Mouse (Mus musculus) intestine, embryonic 14.5 days (tissue): ENCODE results near the gene Pianp. TPM values are rescaled to one million over a fixed set of nuclear protein-coding genes. Genes with fewer than 3 reads are reported as not detected.

ENCODE experiments used
- ATAC-seq: fragments of 200-750 bp; cut with Nextera tagmentation; replicated peaks from 2 replicates; pipeline ENCODE4 v1.8.0; 2017; ENCODE audit warnings: low read depth, moderate number of reproducible peaks, moderate TSS enrichment, moderate library complexity; ENCODE audit not compliant: low FRiP score, low TSS enrichment
- DNase-seq: peaks from one replicate; pipeline ENCODE4 v3.0.0-alpha.2; 2018; ENCODE audit warnings: low spot score
- H3K27ac ChIP-seq: fragments of 300-500 bp; sonication (generic); 2 replicates; pipeline ENCODE4 v1.5.1; 2014; ENCODE audit warnings: low read depth, mild to moderate bottlenecking, control low read depth
- H3K27me3 ChIP-seq: fragments of 300-500 bp; sonication (generic); replicated peaks from 2 replicates; pipeline ENCODE4 v1.6.1; 2014; ENCODE audit warnings: low read length, control low read depth; ENCODE audit not compliant: control insufficient read depth, insufficient read depth
- H3K36me3 ChIP-seq: fragments of 300-500 bp; sonication (generic); 2 replicates; pipeline ENCODE4 v1.6.1; 2014; ENCODE audit warnings: low read length, control low read depth; ENCODE audit not compliant: control insufficient read depth, insufficient read depth
- H3K4me1 ChIP-seq: fragments of 300-500 bp; sonication (generic); replicated peaks from 2 replicates; pipeline ENCODE4 v1.6.1; 2014; ENCODE audit warnings: low read length, control low read depth, mixed read lengths; ENCODE audit not compliant: control insufficient read depth, insufficient read depth
- H3K4me2 ChIP-seq: fragments of 300-500 bp; sonication (generic); 2 replicates; pipeline ENCODE4 v1.6.1; 2014; ENCODE audit warnings: low read length
- H3K4me3 ChIP-seq: fragments of 300-500 bp; sonication (generic); 2 replicates; pipeline ENCODE4 v1.5.1; 2014; ENCODE audit warnings: low read depth, low read length, control low read depth, mixed read lengths
- H3K9ac ChIP-seq: fragments of 300-500 bp; sonication (generic); 2 replicates; pipeline ENCODE4 v1.6.1; 2014; ENCODE audit warnings: mild to moderate bottlenecking, low read length
- H3K9me3 ChIP-seq: fragments of 300-500 bp; sonication (generic); 2 replicates; pipeline ENCODE4 v1.6.1; 2016; ENCODE audit warnings: low read length, control low read depth; ENCODE audit not compliant: control insufficient read depth
- WGBS: fragments of 180-500 bp; shearing (Covaris S2); extraction: QIAGEN DNeasy Blood & Tissue Kit; methylation state at CpG from one replicate; pipeline ENCODE4 v1.1.7; 2014; 5-methylcytosine and 5-hydroxymethylcytosine counted together
- polyA plus RNA-seq: library from polyadenylated mRNA; unstranded; fragments of >200 nt; fragmentation: Nextera tagmentation; extraction: Ambion mirVana; gene quantifications from 2 replicates; pipeline ENCODE4 v1.2.1, GENCODE M21; 2014

Gene Pianp
- 0.85 and 1.2 TPM in 2 replicates for polyA plus RNA-seq

DNA sequence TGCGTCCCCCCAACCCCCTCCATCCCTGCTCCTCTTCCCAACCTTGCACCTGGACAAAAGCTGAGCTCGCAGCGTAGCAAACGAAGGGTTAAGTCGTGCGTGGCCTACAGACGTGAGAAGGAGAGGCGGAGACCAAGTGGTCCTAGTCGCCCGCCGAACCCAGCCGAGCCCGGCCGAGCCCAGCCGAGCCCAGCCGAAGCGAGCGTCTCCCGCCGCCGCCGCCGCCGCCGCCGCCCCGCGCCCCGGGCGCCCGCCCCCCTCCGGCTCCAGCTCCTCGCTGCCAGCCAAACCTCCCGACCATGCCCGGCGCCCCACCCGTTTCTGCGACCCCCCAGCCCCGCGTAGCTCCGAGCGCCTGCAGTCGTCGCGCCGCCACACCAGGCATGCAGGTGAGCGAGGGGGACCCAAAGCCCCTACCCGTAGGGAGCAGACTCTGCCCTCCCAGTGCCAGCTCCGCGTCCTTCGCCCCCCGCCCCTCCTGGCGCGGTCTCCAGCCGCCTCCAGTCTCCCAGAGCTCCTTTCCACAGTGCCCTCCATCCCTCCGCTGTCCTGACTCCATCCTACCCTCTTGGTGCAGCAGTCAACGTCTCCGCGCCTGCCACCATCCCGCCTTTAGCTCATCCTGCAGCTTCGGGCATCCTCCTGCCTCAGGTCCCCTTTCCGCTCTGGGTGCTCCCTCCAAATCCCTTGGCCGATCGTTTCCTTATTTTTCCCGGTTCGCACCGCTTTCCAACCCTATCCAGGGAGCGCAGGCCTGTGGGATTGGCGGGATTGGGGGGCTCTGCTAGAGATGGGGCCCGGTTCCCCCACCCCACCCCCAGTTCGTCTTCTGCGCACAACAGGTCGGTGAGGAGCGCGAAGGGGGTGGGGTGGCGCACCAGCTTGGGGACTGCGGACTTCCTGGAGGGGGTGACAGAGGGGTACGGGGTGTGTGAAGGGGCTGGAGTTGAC, at the start of gene Pianp:
Pianp (plus strand) TSS at position 144 of the 951 bp plus-strand sequence.
- WGBS: under 1% methylated on average over 76 of the region's 78 CpGs
- DNase-seq (peak; percentile 91), ATAC-seq (peak; percentile 65)
- peak within 1 kb of the TSS; percentile 47 for H3K9ac ChIP-seq
- H3K4me1 ChIP-seq: peaks cover 9% of the 10 kb centered on the region; the same call in 1 of the 2 replicates
- H3K27me3 ChIP-seq: peaks cover 78% of the 10 kb centered on the region
- peak within 1 kb of the TSS; percentile 49 for H3K4me3 ChIP-seq
- H3K9me3 ChIP-seq: no peaks in the 10 kb centered on the region
- no peaks in the 10 kb centered on the region for H3K36me3 ChIP-seq
- peak within 1 kb of the TSS; percentile 94 for H3K4me2 ChIP-seq
- no peak within 1 kb of the TSS for H3K27ac ChIP-seq

DNA sequence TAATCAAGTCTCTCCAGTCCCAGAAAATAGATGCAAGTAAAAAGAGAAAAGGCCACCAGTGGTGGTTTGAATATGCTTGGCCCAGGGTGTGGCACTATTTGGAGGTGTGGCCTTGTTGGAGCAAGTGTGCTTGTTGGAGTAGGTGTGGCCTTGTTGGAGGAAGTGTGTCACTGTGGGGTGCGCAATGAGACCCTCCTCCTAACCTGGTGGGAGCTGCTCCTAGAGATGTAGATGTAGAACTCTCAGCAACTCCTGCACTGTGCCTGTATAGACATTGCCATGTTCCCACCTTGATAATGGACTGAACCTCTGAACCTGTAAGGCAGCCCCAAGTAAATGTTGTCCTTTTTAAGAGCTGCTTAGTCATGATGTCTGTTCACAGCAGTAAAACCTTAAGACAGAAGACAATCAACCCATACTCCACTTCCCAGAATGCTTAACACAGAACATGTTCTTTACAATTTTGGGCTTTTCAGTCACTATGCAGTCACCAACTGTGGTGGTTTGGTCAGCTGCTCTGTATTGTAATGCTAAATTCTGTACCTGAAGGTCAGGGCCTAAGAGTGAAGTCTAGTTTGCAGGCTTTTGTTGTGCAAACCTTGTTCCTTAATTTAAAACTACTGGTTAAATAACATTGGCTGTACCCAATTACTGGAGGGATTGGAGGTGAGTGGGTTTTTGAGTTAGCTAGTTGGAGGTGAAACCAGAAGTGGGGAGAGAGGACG, 42.3 kb upstream of the Pianp start:
- DNase-seq (no peak), ATAC-seq (no peak)
- Histone ChIP-seq H3K9ac (no peak overlapping the region), H3K4me3 (no peak overlapping the region), H3K9me3 (0 out of 2 replicates have a peak, but pooled peaks cover 3% of the 10 kb centered on the region), H3K4me1 (no peaks in the 10 kb centered on the region), H3K27ac (no peak overlapping the region), H3K27me3 (no peaks in the 10 kb centered on the region), H3K4me2 (no peak overlapping the region), H3K36me3 (peaks cover 24% of the 10 kb centered on the region)
- WGBS: 91% methylated on average over 2 of the region's 2 CpGs

DNA sequence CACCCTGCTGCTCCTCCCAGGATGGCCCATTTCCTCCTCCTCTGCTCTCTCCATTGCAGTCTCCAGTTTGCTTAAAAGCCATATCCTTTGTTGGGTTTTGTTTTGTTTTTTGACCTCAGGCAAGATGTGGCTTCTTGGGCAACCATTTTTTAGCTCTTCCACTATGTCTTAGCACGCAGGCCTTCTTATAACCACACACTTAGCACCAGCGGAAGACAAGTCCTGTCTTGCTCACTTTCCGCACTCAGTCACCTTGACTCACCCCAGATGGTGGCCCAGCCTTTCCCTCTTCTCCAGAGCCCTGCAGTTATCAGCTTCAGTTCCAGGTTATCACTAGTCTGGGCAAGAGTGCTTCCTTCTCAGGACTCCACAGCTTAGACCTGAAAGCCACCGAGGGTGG, 41.3 kb upstream of the Pianp start:
- Histone ChIP-seq H3K9me3 (0 out of 2 replicates have a peak, but pooled peaks cover 3% of the 10 kb centered on the region), H3K9ac (no peak overlapping the region), H3K27me3 (no peaks in the 10 kb centered on the region), H3K4me3 (no peak overlapping the region), H3K4me2 (no peak overlapping the region), H3K4me1 (no peaks in the 10 kb centered on the region), H3K27ac (no peak overlapping the region), H3K36me3 (peaks cover 34% of the 10 kb centered on the region)
- no peak for DNase-seq
- no peak for ATAC-seq
- 94% methylated on average over 4 of the region's 4 CpGs for WGBS

DNA sequence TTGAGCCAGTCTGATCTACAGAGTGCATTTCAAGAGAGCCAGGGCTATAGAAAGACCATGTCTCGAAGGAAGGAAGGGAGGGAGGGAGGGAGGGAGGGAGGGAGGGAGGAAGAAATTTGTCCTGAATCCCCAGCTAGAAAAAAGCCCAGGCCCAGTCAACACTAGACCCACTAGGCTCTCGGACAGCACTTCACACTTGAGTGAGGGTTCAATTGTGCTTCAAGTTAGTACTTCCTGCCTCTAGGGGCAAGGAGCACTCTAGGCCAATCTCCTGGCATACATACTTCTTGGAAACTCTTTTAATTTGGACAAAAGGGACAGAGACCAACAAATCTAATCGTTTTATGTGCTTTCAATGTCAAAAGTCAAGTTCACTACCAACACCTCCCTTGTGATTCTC, 38.4 kb upstream of the Pianp start:
- 84% methylated on average over 3 of the region's 3 CpGs for WGBS
- Histone ChIP-seq H3K36me3 (peaks cover 57% of the 10 kb centered on the region), H3K4me3 (no peak overlapping the region), H3K4me1 (no peaks in the 10 kb centered on the region), H3K9me3 (no peaks in the 10 kb centered on the region), H3K9ac (no peak overlapping the region), H3K27me3 (no peaks in the 10 kb centered on the region), H3K27ac (no peak overlapping the region), H3K4me2 (no peak overlapping the region)
- DNase-seq (no peak), ATAC-seq (no peak)

DNA sequence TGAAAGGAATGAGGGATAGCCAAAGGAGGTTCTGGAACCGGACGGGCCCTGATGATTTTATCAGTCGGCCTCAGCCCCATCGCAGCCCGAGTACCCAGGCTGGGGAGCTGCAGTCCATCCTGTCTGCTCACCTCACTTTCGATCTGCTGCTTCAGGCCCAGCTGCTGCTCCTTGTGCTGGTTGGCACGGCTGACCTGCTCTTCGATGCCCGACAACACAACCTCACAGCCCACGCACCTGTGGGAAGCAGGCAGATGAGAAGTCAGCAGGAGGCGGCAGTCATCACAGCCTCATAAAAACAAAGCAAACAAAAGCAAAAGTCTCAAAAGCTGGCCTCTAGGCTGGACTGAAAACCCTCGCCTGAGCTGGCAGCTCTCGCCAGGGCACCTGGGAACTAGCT, 36.5 kb upstream of the Pianp start:
- ATAC-seq (no peak), DNase-seq (no peak)
- no peak overlapping the region for H3K9ac ChIP-seq
- peaks cover 57% of the 10 kb centered on the region for H3K36me3 ChIP-seq
- H3K4me3 ChIP-seq: no peak overlapping the region
- H3K27me3 ChIP-seq: no peaks in the 10 kb centered on the region
- 91% methylated on average over 13 of the region's 13 CpGs for WGBS
- no peak overlapping the region for H3K27ac ChIP-seq
- peaks cover 7% of the 10 kb centered on the region for H3K4me1 ChIP-seq
- no peaks in the 10 kb centered on the region for H3K9me3 ChIP-seq
- H3K4me2 ChIP-seq: no peak overlapping the region

DNA sequence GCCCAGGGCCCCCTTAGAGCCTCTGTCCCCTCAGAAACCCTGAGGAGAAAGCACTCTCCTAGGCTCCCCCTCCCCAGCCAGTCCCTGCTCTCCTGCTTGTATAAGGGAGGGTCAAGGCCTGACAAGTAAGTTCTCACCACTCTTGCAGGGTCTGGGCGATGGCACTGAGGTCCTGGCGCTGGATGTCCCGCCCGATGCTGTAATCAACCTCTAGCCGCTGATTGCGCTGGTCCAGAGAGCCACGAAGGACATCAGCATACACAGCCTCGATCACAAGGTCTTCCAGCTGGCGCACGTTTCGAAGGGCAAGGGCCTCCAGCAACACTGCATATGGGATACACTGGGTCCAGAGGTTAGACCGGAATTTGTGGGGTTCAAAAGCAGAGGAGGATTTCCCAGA, 35.5 kb upstream of the Pianp start:
- ATAC-seq: no peak
- no peak for DNase-seq
- peaks cover 9% of the 10 kb centered on the region for H3K4me1 ChIP-seq
- H3K27ac ChIP-seq: no peak overlapping the region
- no peaks in the 10 kb centered on the region for H3K9me3 ChIP-seq
- H3K9ac ChIP-seq: no peak overlapping the region
- H3K36me3 ChIP-seq: peaks cover 56% of the 10 kb centered on the region
- no peaks in the 10 kb centered on the region for H3K27me3 ChIP-seq
- H3K4me2 ChIP-seq: no peak overlapping the region
- H3K4me3 ChIP-seq: no peak overlapping the region
- 94% methylated on average over 12 of the region's 12 CpGs for WGBS

DNA sequence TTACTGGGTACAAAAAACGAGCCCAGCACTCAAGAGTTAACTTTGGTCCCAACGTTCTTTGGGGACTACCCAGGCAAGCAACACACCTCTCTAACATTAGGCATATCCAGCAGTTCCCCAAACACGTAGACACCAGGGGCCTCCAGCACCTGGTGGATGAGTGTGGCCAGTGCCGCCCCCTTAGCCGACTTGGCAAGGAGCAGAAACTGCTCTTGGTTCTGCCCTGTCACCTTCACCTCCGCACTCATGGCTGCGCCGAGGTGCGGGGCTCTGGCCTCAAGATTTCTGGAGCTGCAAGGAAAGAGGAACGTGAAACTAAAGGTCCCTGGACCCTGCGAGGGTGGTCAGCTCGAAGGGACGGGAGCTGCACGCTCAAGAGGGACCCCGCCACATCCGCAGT, 31.9 kb upstream of the Pianp start:
- peak overlapping the region; percentile 95 for H3K9ac ChIP-seq
- no peaks in the 10 kb centered on the region for H3K9me3 ChIP-seq
- no peak for DNase-seq
- peak overlapping the region; percentile 99 for H3K4me2 ChIP-seq
- peak overlapping the region; percentile 92 for H3K27ac ChIP-seq
- 25% methylated on average over 16 of the region's 16 CpGs for WGBS
- H3K4me3 ChIP-seq: peak overlapping the region; percentile 96
- peaks cover 28% of the 10 kb centered on the region for H3K36me3 ChIP-seq
- H3K27me3 ChIP-seq: no peaks in the 10 kb centered on the region
- peaks cover 14% of the 10 kb centered on the region for H3K4me1 ChIP-seq
- peak; percentile 36 for ATAC-seq

DNA sequence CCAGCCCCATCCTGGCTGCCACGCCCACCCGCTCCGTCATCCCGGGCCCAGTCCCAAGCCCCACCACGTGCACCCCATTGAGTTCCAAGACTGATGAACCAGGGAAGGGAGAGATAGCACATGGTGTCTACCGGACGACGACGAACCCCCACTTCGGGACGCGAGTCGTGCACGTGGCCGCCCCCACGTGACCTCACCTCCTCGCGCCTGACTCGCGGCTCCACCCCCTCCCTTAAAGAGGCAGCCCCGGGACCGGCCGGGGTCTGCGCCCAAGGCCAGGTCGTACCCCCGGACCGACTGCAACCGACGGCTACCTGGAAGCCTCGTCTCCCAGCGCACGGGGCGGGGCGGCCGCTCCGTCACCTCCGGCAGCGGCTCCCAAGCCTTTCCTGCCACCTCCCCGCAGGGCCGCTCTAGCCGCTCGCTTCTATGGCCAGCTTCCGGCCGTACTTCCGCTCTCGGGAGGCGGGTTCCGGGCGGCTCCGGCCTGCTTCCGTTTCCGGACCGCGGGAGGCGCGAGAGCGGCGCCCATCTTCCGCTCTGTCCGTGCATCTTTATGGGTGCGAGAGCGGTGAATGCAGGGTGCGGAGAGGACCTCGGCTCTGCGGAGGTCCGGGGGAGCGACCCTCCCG, 31.3 kb upstream of the Pianp start, which contains the start of gene Cops7a:
Cops7a (minus strand) TSS at position 451 of the 632 bp plus-strand sequence.
- Histone ChIP-seq H3K4me2 (peak within 1 kb of the TSS; percentile 99), H3K27me3 (no peaks in the 10 kb centered on the region), H3K9ac (peak within 1 kb of the TSS; percentile 95), H3K9me3 (no peaks in the 10 kb centered on the region), H3K36me3 (peaks cover 23% of the 10 kb centered on the region), H3K4me3 (peak within 1 kb of the TSS; percentile 96), H3K27ac (peak within 1 kb of the TSS; percentile 92), H3K4me1 (peaks cover 14% of the 10 kb centered on the region)
- under 1% methylated on average over 68 of the region's 68 CpGs for whole genome bisulfite sequencing
- peak; percentile 98 for DNase-seq
- ATAC-seq: peak; percentile 96
